Mouse (Mus musculus): ENCODE data around the gene Yod1. TPM values are rescaled to one million over a fixed set of nuclear protein-coding genes. Genes with fewer than 3 reads are reported as not detected.
A peak's percentile ranks its signal among the peaks of the same experiment; 100 is the strongest.

The Yod1 gene
- polyA plus RNA-seq, 1 experiment = 1.1 TPM

- DNase-seq (ENCODE audit: low read depth, low spot score) = no peak
- 41% methylated on average over 3 of the region's 3 CpGs for WGBS
Observed at GRCm38 (mm10) chr1:130762045-130762760, 45.1 kb downstream of the Yod1 start.

- DNase-seq (ENCODE audit: low read depth, low spot score) = peak; percentile 82
- 24% methylated on average over 12 of the region's 12 CpGs for WGBS
Observed at GRCm38 (mm10) chr1:130764027-130764461, 46.9 kb downstream of the Yod1 start.

- 70% methylated on average over 5 of the region's 5 CpGs for whole genome bisulfite sequencing
- no peak for DNase-seq (ENCODE audit: low read depth, low spot score)
Observed at GRCm38 (mm10) chr1:130767066-130767465, 49.9 kb downstream of the Yod1 start.

GRCm38 (mm10) chr1:130769925-130770324 lies 52.8 kb downstream of the Yod1 start:
- 94% methylated on average over 2 of the region's 2 CpGs for WGBS
- no peak for DNase-seq (ENCODE audit: low read depth, low spot score)

- no peak for DNase-seq (ENCODE audit: low read depth, low spot score)
- WGBS = 39% methylated on average over 4 of the region's 4 CpGs
Observed at GRCm38 (mm10) chr1:130770487-130770886, 53.4 kb downstream of the Yod1 start.

GRCm38 (mm10) chr1:130770981-130771494 lies 53.9 kb downstream of the Yod1 start:
- no peak for DNase-seq (ENCODE audit: low read depth, low spot score)
- 41% methylated on average over 3 of the region's 3 CpGs for WGBS

Other genes starting within 250 kb of the Yod1 start
- gene Zp3r, start 87.7 kb upstream of the Yod1 start, polyA plus RNA-seq (2012; rRNA removed) = not detected in 2 replicates
- gene C4bp, start 55.7 kb upstream of the Yod1 start, polyA plus RNA-seq (2012; rRNA removed) = 2.5 and 3.6 TPM in 2 replicates
- not detected in 2 replicates for gene Gm29427, start 1.5 kb upstream of the Yod1 start, polyA plus RNA-seq (2012; rRNA removed)
- 6.6 and 14.1 TPM in 2 replicates for gene Pfkfb2, start 11.9 kb downstream of the Yod1 start, polyA plus RNA-seq (2012; rRNA removed)
- gene AA986860, start 14.6 kb downstream of the Yod1 start, polyA plus RNA-seq (2012; rRNA removed) = 40.8 and 74.5 TPM in 2 replicates
- gene Fcamr, start 83.6 kb downstream of the Yod1 start, polyA plus RNA-seq (2012; rRNA removed) = 1.7 and 2.3 TPM in 2 replicates
- gene Pigr, start 109.4 kb downstream of the Yod1 start, polyA plus RNA-seq (2012; rRNA removed) = 748 and 1,411 TPM in 2 replicates
- gene Fcmr, start 148.3 kb downstream of the Yod1 start, polyA plus RNA-seq (2012; rRNA removed) = 9.5 and 20.8 TPM in 2 replicates
- gene Il24, start 170.1 kb downstream of the Yod1 start, polyA plus RNA-seq (2012; rRNA removed) = not detected in 2 replicates
- gene Il20, start 194.1 kb downstream of the Yod1 start, polyA plus RNA-seq (2012; rRNA removed) = not detected in 2 replicates
- gene Il19, start 222.8 kb downstream of the Yod1 start, polyA plus RNA-seq (2012; rRNA removed) = not detected in 2 replicates